Mouse (Mus musculus) layer of hippocampus, adult 2 months (tissue): ENCODE measurements around the gene Afap1l2. TPM values are rescaled to one million over a fixed set of nuclear protein-coding genes. Genes with fewer than 3 reads are reported as not detected.
A peak's percentile ranks its signal among the peaks of the same experiment; 100 is the strongest.

Source experiments
- DNase-seq, 2 experiments: peaks; one replicate each; pipeline ENCODE4 v3.0.0; 2022; ENCODE audit warnings: low spot score in 2 of 2
- H3K27ac ChIP-seq: fragments of 200-600 bp; 2 replicates; pipeline ENCODE4 v1.8.1; 2022
- H3K4me3 ChIP-seq: fragments of 200-600 bp; 2 replicates; pipeline ENCODE4 v1.8.1; 2022; ENCODE audit warnings: mild to moderate bottlenecking
- CTCF ChIP-seq: fragments of 200-600 bp; conservative IDR thresholded peaks from 2 replicates; pipeline ENCODE4 v1.8.1; 2022; ENCODE audit warnings: antibody characterized with exemption, mild to moderate bottlenecking, moderate library complexity
- total RNA-seq, 2 experiments: library from RNA; stranded (reverse); gene quantifications; 2 replicates each; pipeline ENCODE4 v1.2.3; 2021

The Afap1l2 gene
- total RNA-seq, 2 experiments from 2014 or later: 11.4 to 12.0 TPM

- DNase-seq: no peak
- no peak overlapping the region for H3K27ac ChIP-seq
- H3K4me3 ChIP-seq: no peak overlapping the region
- no peak for TF ChIP-seq CTCF
These were observed 67.5 kb downstream of the Afap1l2 start for GRCm38 (mm10) chr19:56940507-56940906.

GRCm38 (mm10) chr19:56939826-56940225 lies 68.2 kb downstream of the Afap1l2 start:
- Histone ChIP-seq H3K4me3 (no peak overlapping the region), H3K27ac (no peak overlapping the region)
- TF ChIP-seq CTCF: no peak
- DNase-seq: no peak

- TF ChIP-seq CTCF: no peak
- no peak overlapping the region for H3K4me3 ChIP-seq
- no peak for DNase-seq
- H3K27ac ChIP-seq: no peak overlapping the region
These were observed 70.1 kb downstream of the Afap1l2 start for GRCm38 (mm10) chr19:56937911-56938310.

GRCm38 (mm10) chr19:56936253-56936652 lies 71.8 kb downstream of the Afap1l2 start:
- Histone ChIP-seq H3K4me3 (no peak overlapping the region), H3K27ac (no peak overlapping the region)
- TF ChIP-seq CTCF: no peak
- DNase-seq: no peak

GRCm38 (mm10) chr19:56935777-56936176 lies 72.3 kb downstream of the Afap1l2 start:
- no peak overlapping the region for H3K27ac ChIP-seq
- no peak for DNase-seq
- TF ChIP-seq CTCF: peak; percentile 55
- H3K4me3 ChIP-seq: no peak overlapping the region

- TF ChIP-seq CTCF: no peak
- Histone ChIP-seq H3K4me3 (no peak overlapping the region), H3K27ac (no peak overlapping the region)
- no peak for DNase-seq
These were observed 72.9 kb downstream of the Afap1l2 start for GRCm38 (mm10) chr19:56935111-56935510.

- no peak overlapping the region for H3K4me3 ChIP-seq
- TF ChIP-seq CTCF: no peak
- no peak for DNase-seq
- H3K27ac ChIP-seq: no peak overlapping the region
These were observed 74.2 kb downstream of the Afap1l2 start for GRCm38 (mm10) chr19:56933800-56934199.

GRCm38 (mm10) chr19:56930029-56930428 lies 78.0 kb downstream of the Afap1l2 start:
- TF ChIP-seq CTCF: peak; percentile 55
- H3K4me3 ChIP-seq: no peak overlapping the region

GRCm38 (mm10) chr19:56929392-56929791 lies 78.6 kb downstream of the Afap1l2 start:
- Histone ChIP-seq H3K27ac (no peak overlapping the region; the same call in 1 of the 2 replicates), H3K4me3 (no peak overlapping the region)
- TF ChIP-seq CTCF: no peak
- DNase-seq: no peak

More at GRCm38 (mm10) chr19:56930029-56930428, 78.0 kb downstream of the Afap1l2 start:
- no peak for DNase-seq
- no peak overlapping the region; the same call in 1 of the 2 replicates for H3K27ac ChIP-seq

- DNase-seq: no peak
- TF ChIP-seq CTCF: no peak
These were observed 86.3 kb downstream of the Afap1l2 start for GRCm38 (mm10) chr19:56921744-56922143.

GRCm38 (mm10) chr19:56920232-56920631 lies 87.8 kb downstream of the Afap1l2 start:
- DNase-seq: no peak

More at GRCm38 (mm10) chr19:56921744-56922143, 86.3 kb downstream of the Afap1l2 start:
- H3K27ac ChIP-seq: no peak overlapping the region
- no peak overlapping the region for H3K4me3 ChIP-seq

GRCm38 (mm10) chr19:56919628-56920027 lies 88.4 kb downstream of the Afap1l2 start:
- peak; percentile 93 for TF ChIP-seq CTCF
- no peak overlapping the region for H3K4me3 ChIP-seq
- peak; percentile 76 to 87 for DNase-seq
- H3K27ac ChIP-seq: peak overlapping the region; percentile 32; the same call in 1 of the 2 replicates

More at GRCm38 (mm10) chr19:56920232-56920631, 87.8 kb downstream of the Afap1l2 start:
- peak overlapping the region; percentile 32; the same call in 1 of the 2 replicates for H3K27ac ChIP-seq
- no peak overlapping the region for H3K4me3 ChIP-seq
- TF ChIP-seq CTCF: no peak

GRCm38 (mm10) chr19:56915084-56915483 lies 92.9 kb downstream of the Afap1l2 start:
- TF ChIP-seq CTCF: no peak
- no peak overlapping the region for H3K4me3 ChIP-seq

GRCm38 (mm10) chr19:56914658-56915057 lies 93.4 kb downstream of the Afap1l2 start:
- no peak for TF ChIP-seq CTCF
- Histone ChIP-seq H3K27ac (no peak overlapping the region), H3K4me3 (no peak overlapping the region)
- DNase-seq: no peak

More at GRCm38 (mm10) chr19:56915084-56915483, 92.9 kb downstream of the Afap1l2 start:
- no peak overlapping the region for H3K27ac ChIP-seq
- DNase-seq: no peak
